12 mouse cellular contexts compared by ENCODE assay signal in the genomic region with DNA sequence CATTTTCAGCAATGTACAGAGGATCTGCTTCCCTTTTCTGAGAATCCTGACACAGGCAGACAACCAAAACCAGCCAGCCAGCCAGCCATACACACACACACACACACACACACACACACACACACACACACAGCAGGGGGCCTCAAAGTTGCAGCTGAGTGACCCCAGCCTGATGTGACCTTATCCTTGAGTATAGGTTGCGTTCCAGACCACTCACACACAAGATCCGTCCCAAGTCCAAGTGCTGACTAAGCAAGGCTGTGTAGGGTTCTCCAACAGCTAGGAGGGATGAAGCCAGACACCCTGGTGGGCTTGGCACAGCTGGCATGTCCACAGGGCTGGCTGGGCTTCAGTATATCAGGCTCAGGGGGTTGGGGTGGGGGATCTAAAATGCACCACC. TPM values are rescaled to one million over a fixed set of nuclear protein-coding genes. Genes with fewer than 3 reads are reported as not detected.
A peak's percentile ranks its signal among the peaks of the same experiment; 100 is the strongest.
DNase-seq lines count a peak whose midpoint lies in the region; ATAC-seq and TF ChIP-seq lines count a peak whose summit lies in the region.
"Had no signal": no experiment of that assay in that cellular context is flagged by ENCODE, and none has a peak within 500 bp of the region (broad histone marks: within the 10 kb centered on the region; RNA-seq: fewer than 3 reads in every experiment).

No protein-coding gene starts in this region.

- intact Hi-C loops in heart, postnatal 25 days (cut with DNase I), result no loop called here

- H3K36me3 ChIP-seq in heart, embryonic 16.5 days (ENCODE audit: control insufficient read depth, insufficient read depth), result no peaks in the 10 kb centered on the region
- H3K36me3 ChIP-seq in heart, embryonic 11.5 days (ENCODE audit: control insufficient read depth, insufficient read depth, low read length), result no peaks in the 10 kb centered on the region
- peaks cover 58% of the 10 kb centered on the region for H3K36me3 ChIP-seq in megakaryocyte, embryonic 14.5 days (replicated peaks; ENCODE audit: low read length)
- H3K36me3 ChIP-seq in kidney, postnatal 0 days (ENCODE audit: insufficient read depth, low read length), result no peaks in the 10 kb centered on the region
- H3K36me3 ChIP-seq: forebrain, embryonic 12.5 days; neural tube, embryonic 13.5 days had no signal

- no peak overlapping the region for H3K4me3 ChIP-seq in heart, embryonic 16.5 days (ENCODE audit: low read length)
- no peak overlapping the region for H3K4me3 ChIP-seq in heart, embryonic 11.5 days (ENCODE audit: low read depth, low read length)
- H3K4me3 ChIP-seq in megakaryocyte, embryonic 14.5 days (replicated peaks), result peak overlapping the region; percentile 84
- H3K4me3 ChIP-seq in kidney, postnatal 0 days (replicated peaks; ENCODE audit: low read depth, low read length), result no peak overlapping the region
- H3K4me3 ChIP-seq: forebrain, embryonic 12.5 days; neural tube, embryonic 13.5 days had no signal

- TF ChIP-seq CTCF in kidney, postnatal 0 days (IDR thresholded peaks at IDR 0.05; ENCODE audit: low read depth), result no peak

- peaks cover 17% of the 10 kb centered on the region for H3K27me3 ChIP-seq in heart, embryonic 16.5 days (ENCODE audit: control insufficient read depth, insufficient read depth, low read length)
- H3K27me3 ChIP-seq in heart, embryonic 11.5 days (ENCODE audit: control insufficient read depth, insufficient read depth, low read length), result peaks cover 15% of the 10 kb centered on the region; the same call in 1 of the 2 replicates
- no peaks in the 10 kb centered on the region for H3K27me3 ChIP-seq in megakaryocyte, embryonic 14.5 days (replicated peaks)
- H3K27me3 ChIP-seq in kidney, postnatal 0 days (ENCODE audit: insufficient read depth, low read length), result no peaks in the 10 kb centered on the region
- H3K27me3 ChIP-seq: forebrain, embryonic 12.5 days; neural tube, embryonic 13.5 days had no signal

- WGBS in heart, embryonic 16.5 days, result 49% methylated on average over 2 of the region's 2 CpGs
- 61% methylated on average over 2 of the region's 2 CpGs for WGBS in heart, embryonic 11.5 days (ENCODE audit: insufficient replicate concordance)
- 40% methylated on average over 2 of the region's 2 CpGs for WGBS in kidney, postnatal 0 days

- H3K9me3 ChIP-seq in heart, embryonic 16.5 days (replicated peaks; ENCODE audit: control insufficient read depth, low read length), result no peaks in the 10 kb centered on the region
- no peaks in the 10 kb centered on the region for H3K9me3 ChIP-seq in heart, embryonic 11.5 days (replicated peaks; ENCODE audit: control insufficient read depth, low read length)
- H3K9me3 ChIP-seq in megakaryocyte, embryonic 14.5 days, result no peaks in the 10 kb centered on the region
- no peaks in the 10 kb centered on the region for H3K9me3 ChIP-seq in kidney, postnatal 0 days (replicated peaks; ENCODE audit: low read length)
- H3K9me3 ChIP-seq: forebrain, embryonic 12.5 days; neural tube, embryonic 13.5 days had no signal

- H3K27ac ChIP-seq in heart, embryonic 16.5 days (ENCODE audit: low read length), result 0 out of 2 replicates have a peak overlapping the region, but pooled peaks have one; percentile 12
- no peak overlapping the region for H3K27ac ChIP-seq in heart, embryonic 11.5 days (ENCODE audit: low read depth, low read length)
- H3K27ac ChIP-seq in kidney, postnatal 0 days, result peak overlapping the region; percentile 1
- H3K27ac ChIP-seq: forebrain, embryonic 12.5 days; neural tube, embryonic 13.5 days had no signal

- peaks cover 19% of the 10 kb centered on the region for H3K4me1 ChIP-seq in heart, embryonic 16.5 days (ENCODE audit: control insufficient read depth, insufficient read depth, low read length)
- peaks cover 12% of the 10 kb centered on the region for H3K4me1 ChIP-seq in heart, embryonic 11.5 days (ENCODE audit: control insufficient read depth, insufficient read depth, low read length)
- peaks cover 99% of the 10 kb centered on the region for H3K4me1 ChIP-seq in megakaryocyte, embryonic 14.5 days
- peaks cover 18% of the 10 kb centered on the region for H3K4me1 ChIP-seq in kidney, postnatal 0 days (replicated peaks; ENCODE audit: insufficient read depth, low read length)

- no peak overlapping the region for H3K9ac ChIP-seq in heart, embryonic 16.5 days (ENCODE audit: low read length)
- no peak overlapping the region for H3K9ac ChIP-seq in heart, embryonic 11.5 days (ENCODE audit: low read depth, low read length)
- H3K9ac ChIP-seq in kidney, postnatal 0 days (ENCODE audit: low read depth, low read length), result no peak overlapping the region
- H3K9ac ChIP-seq: forebrain, embryonic 12.5 days; neural tube, embryonic 13.5 days had no signal

- DNase-seq in kidney, postnatal 0 days (ENCODE audit: low spot score), result no peak
- peak; percentile 28 for DNase-seq in retina, embryonic 14.5 days (ENCODE audit: low spot score)
- DNase-seq in heart, postnatal 25 days (ENCODE audit: low spot score), result no peak
- DNase-seq in gastrocnemius, adult 8-10 months (ENCODE audit: low spot score in 2 of 2), result no peak
- DNase-seq: right cerebral cortex, postnatal 25 days had no signal

- no peak for ATAC-seq in heart, embryonic 16.5 days (replicated peaks; ENCODE audit: extremely low read depth, insufficient read depth, low FRiP score)
- ATAC-seq in heart, embryonic 11.5 days (replicated peaks; ENCODE audit: insufficient number of reproducible peaks, low FRiP score, low TSS enrichment), result no peak
- no peak for ATAC-seq in megakaryocyte, adult 5-6 weeks (ENCODE audit: poor library complexity, severe bottlenecking)
- peak; percentile 67 for ATAC-seq in kidney, postnatal 0 days (replicated peaks; ENCODE audit: low FRiP score, low read depth)
- ATAC-seq: midbrain, embryonic 16.5 days had no signal

- H3K4me2 ChIP-seq in heart, embryonic 16.5 days (ENCODE audit: low read depth, low read length), result no peak overlapping the region
- no peak overlapping the region for H3K4me2 ChIP-seq in heart, embryonic 11.5 days
- H3K4me2 ChIP-seq in kidney, postnatal 0 days (ENCODE audit: low read length), result no peak overlapping the region
- H3K4me2 ChIP-seq: forebrain, embryonic 12.5 days; neural tube, embryonic 13.5 days had no signal

RNA-seq across cellular contexts. Expression of gene Ston2, which starts 23.7 kb away (rescaled TPM):
- polyA plus RNA-seq in heart, embryonic 16.5 days (2015; fragmentation: Nextera tagmentation; extraction: Ambion mirVana), result 2.9 and 3.7 TPM in 2 replicates
- 3.5 and 6.7 TPM in 2 replicates for polyA plus RNA-seq in heart, embryonic 11.5 days (2014; fragmentation: Nextera tagmentation; extraction: Ambion mirVana)
- polyA plus RNA-seq in megakaryocyte, embryonic 14.5 days (2012; ENCODE audit: insufficient read depth, low replicate concordance), result 77.2 and 85.3 TPM in 2 replicates
- 3.9 and 6.2 TPM in 2 replicates for total RNA-seq in megakaryocyte, adult 5-6 weeks (2015)
- 2.5 and 4.6 TPM in 2 replicates for total RNA-seq in megakaryocyte, adult 5-6 weeks (2017)
- 8.1 and 8.2 TPM in 2 replicates for polyA plus RNA-seq in kidney, postnatal 0 days (2015; fragmentation: Nextera tagmentation; extraction: Ambion mirVana)
- total RNA-seq in heart, postnatal 25 days (2021), result 1 to 10 TPM; 4.0 to 4.5 TPM
- total RNA-seq in gastrocnemius, adult 8-10 months (2022), result 10 to 100 TPM; 51.5 to 79.1 (median 69.6) TPM
